Mouse (Mus musculus): ENCODE data around the gene Cog1. TPM values are rescaled to one million over a fixed set of nuclear protein-coding genes. Genes with fewer than 3 reads are reported as not detected.

The Cog1 gene
- polyA plus RNA-seq (2012; rRNA removed): 84.0 and 87.5 TPM in 2 replicates

GRCm38 (mm10) chr11:113648690-113649352 lies at the start of gene Cog1:
Gene Cog1 (plus strand): TSS chr11:113649169.
- H3K4me3 ChIP-seq (replicated peaks; ENCODE audit: insufficient read depth, low read depth, low read length): peak within 1 kb of the TSS; percentile 78
- no peaks in the 10 kb centered on the region for H3K27me3 ChIP-seq (ENCODE audit: control insufficient read depth, insufficient read depth, low read length)
- peaks cover 11% of the 10 kb centered on the region for H3K4me1 ChIP-seq (ENCODE audit: control insufficient read depth, insufficient read depth, low read length)
- no peak for TF ChIP-seq CTCF (IDR thresholded peaks at IDR 0.05; ENCODE audit: borderline replicate concordance, insufficient read depth, low read depth, low read length)
- no peak for TF ChIP-seq POLR2A (IDR thresholded peaks at IDR 0.05; ENCODE audit: borderline replicate concordance, insufficient read depth, low read length)
- WGBS: 36% methylated on average over 26 of the region's 26 CpGs
- H3K27ac ChIP-seq (ENCODE audit: insufficient read depth, low read length): peak within 1 kb of the TSS; percentile 74
- peak in 1 of 2 experiments; percentile 32 for DNase-seq

DNA sequence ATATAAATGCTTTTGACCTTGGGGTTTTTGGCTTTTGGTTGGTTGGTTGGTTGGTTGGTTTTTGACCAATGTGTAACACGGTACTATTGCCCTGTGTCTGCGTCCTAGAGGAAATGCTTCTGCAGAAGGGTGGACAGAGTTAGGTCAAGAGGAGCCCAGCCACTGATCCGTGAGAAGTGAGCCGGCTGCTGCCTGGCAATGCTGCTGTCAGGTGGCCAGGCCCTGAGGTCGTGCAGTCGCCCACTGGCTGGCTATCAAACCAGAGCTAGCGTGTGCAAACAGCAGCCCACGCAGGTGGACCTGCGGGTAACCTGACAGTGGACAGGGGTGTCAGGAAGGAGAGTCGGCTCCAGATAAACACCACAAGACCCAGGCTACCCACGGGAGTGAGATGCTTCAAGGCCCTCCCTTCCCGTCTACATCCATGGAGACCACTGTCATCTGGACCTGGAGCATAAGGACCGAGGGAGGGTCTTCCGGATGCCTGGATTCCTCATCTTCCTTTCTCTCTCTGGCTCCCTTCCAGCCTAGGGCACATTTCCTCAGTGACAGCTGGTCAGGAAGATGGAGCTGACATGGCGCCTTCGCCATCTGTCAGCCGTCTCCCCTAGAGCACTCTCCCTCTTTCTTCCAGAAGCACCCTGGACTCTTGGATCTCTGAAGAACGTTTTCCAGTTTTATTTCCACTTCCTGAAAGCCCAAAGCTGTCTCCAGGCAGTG lies 48.3 kb upstream of the Cog1 start:
- H3K27ac ChIP-seq (ENCODE audit: insufficient read depth, low read length): no peak overlapping the region
- WGBS: 36% methylated on average over 18 of the region's 18 CpGs
- no peak overlapping the region for H3K4me3 ChIP-seq (replicated peaks; ENCODE audit: insufficient read depth, low read depth, low read length)
- peaks cover 9% of the 10 kb centered on the region for H3K4me1 ChIP-seq (ENCODE audit: control insufficient read depth, insufficient read depth, low read length)
- DNase-seq: peak; percentile 37 to 45
- TF ChIP-seq CTCF (IDR thresholded peaks at IDR 0.05; ENCODE audit: borderline replicate concordance, insufficient read depth, low read depth, low read length) (no peak), POLR2A (IDR thresholded peaks at IDR 0.05; ENCODE audit: borderline replicate concordance, insufficient read depth, low read length) (no peak)
- H3K27me3 ChIP-seq (ENCODE audit: control insufficient read depth, insufficient read depth, low read length): no peaks in the 10 kb centered on the region

DNA sequence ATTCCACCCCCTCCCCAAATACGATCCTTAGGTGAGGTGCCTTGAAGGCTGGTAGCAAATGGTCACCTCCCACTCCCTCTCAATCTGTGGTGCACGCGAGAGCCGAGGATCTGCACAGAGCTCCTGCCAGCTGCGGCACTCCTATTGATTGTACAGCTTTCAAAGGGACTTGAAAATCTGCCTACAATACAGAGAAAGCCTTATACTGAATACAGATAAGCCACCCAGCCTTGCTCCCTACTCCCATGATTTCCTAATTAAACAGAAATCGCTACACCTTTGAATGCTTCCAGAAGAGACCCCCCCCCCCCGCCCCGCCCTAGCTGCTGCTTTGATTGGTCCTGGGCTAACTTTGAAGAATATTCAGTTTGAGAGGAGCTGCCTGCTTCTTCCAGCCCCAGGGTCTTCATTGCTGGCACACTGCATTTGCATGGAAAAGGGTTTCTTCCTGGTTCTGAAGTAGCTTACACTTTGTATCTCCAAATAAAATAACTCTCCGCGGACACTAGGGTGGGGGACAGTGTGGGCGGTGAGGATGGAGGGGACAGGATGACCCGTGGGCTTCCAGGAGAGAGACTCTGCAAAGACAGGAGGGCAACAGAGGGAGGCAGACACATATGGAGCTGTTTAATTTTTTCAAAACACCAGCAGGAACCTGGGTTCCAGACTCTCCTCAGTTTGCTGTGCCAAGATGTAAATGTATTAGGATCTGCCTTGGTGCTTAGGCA lies 47.2 kb upstream of the Cog1 start:
- H3K27me3 ChIP-seq (ENCODE audit: control insufficient read depth, insufficient read depth, low read length): no peaks in the 10 kb centered on the region
- peaks cover 9% of the 10 kb centered on the region for H3K4me1 ChIP-seq (ENCODE audit: control insufficient read depth, insufficient read depth, low read length)
- TF ChIP-seq CTCF (IDR thresholded peaks at IDR 0.05; ENCODE audit: borderline replicate concordance, insufficient read depth, low read depth, low read length): no peak
- TF ChIP-seq POLR2A (IDR thresholded peaks at IDR 0.05; ENCODE audit: borderline replicate concordance, insufficient read depth, low read length): no peak
- WGBS: 48% methylated on average over 12 of the region's 12 CpGs
- no peak for DNase-seq
- no peak overlapping the region for H3K27ac ChIP-seq (ENCODE audit: insufficient read depth, low read length)
- no peak overlapping the region for H3K4me3 ChIP-seq (replicated peaks; ENCODE audit: insufficient read depth, low read depth, low read length)

DNA sequence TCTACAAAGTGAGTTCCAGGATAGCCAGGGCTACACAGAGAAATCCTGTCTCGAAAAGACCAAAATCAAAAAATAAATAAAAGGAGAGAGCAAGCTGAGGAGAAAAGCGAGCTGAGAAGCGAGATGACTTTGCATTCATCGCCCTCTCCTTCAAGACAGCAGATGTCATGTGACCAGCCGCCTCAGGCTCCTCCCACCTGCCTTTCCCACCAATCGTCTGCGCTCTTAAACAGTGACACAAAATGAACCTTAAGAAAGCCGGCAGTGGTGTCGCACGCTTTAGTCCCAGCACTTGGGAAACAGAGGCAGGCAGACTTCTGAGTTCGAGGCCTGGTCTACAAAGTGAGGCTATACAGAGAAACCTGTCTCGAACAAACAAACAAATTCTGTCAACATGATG lies 41.4 kb upstream of the Cog1 start:
- TF ChIP-seq CTCF (IDR thresholded peaks at IDR 0.05; ENCODE audit: borderline replicate concordance, insufficient read depth, low read depth, low read length): no peak
- no peak for TF ChIP-seq POLR2A (IDR thresholded peaks at IDR 0.05; ENCODE audit: borderline replicate concordance, insufficient read depth, low read length)
- 98% methylated on average over 12 of the region's 12 CpGs for WGBS
- Histone ChIP-seq H3K4me3 (replicated peaks; ENCODE audit: insufficient read depth, low read depth, low read length) (no peak overlapping the region), H3K27ac (ENCODE audit: insufficient read depth, low read length) (no peak overlapping the region), H3K4me1 (ENCODE audit: control insufficient read depth, insufficient read depth, low read length) (no peaks in the 10 kb centered on the region), H3K27me3 (ENCODE audit: control insufficient read depth, insufficient read depth, low read length) (no peaks in the 10 kb centered on the region)
- no peak for DNase-seq

GRCm38 (mm10) chr11:113609581-113609980 lies 39.4 kb upstream of the Cog1 start:
- Histone ChIP-seq H3K4me1 (ENCODE audit: control insufficient read depth, insufficient read depth, low read length) (no peaks in the 10 kb centered on the region), H3K27ac (ENCODE audit: insufficient read depth, low read length) (no peak overlapping the region), H3K27me3 (ENCODE audit: control insufficient read depth, insufficient read depth, low read length) (no peaks in the 10 kb centered on the region), H3K4me3 (replicated peaks; ENCODE audit: insufficient read depth, low read depth, low read length) (no peak overlapping the region)
- TF ChIP-seq POLR2A (IDR thresholded peaks at IDR 0.05; ENCODE audit: borderline replicate concordance, insufficient read depth, low read length) (no peak), CTCF (IDR thresholded peaks at IDR 0.05; ENCODE audit: borderline replicate concordance, insufficient read depth, low read depth, low read length) (no peak)
- DNase-seq: no peak
- WGBS: 89% methylated on average over 5 of the region's 5 CpGs

- Histone ChIP-seq H3K27ac (ENCODE audit: insufficient read depth, low read length) (no peak overlapping the region), H3K27me3 (ENCODE audit: control insufficient read depth, insufficient read depth, low read length) (no peaks in the 10 kb centered on the region), H3K4me3 (replicated peaks; ENCODE audit: insufficient read depth, low read depth, low read length) (no peak overlapping the region), H3K4me1 (ENCODE audit: control insufficient read depth, insufficient read depth, low read length) (no peaks in the 10 kb centered on the region)
- WGBS: 36% methylated on average over 5 of the region's 5 CpGs
- TF ChIP-seq POLR2A (IDR thresholded peaks at IDR 0.05; ENCODE audit: borderline replicate concordance, insufficient read depth, low read length): no peak
- no peak for TF ChIP-seq CTCF (IDR thresholded peaks at IDR 0.05; ENCODE audit: borderline replicate concordance, insufficient read depth, low read depth, low read length)
- no peak for DNase-seq
Measured at GRCm38 (mm10) chr11:113610266-113610665, 38.7 kb upstream of the Cog1 start.

DNA sequence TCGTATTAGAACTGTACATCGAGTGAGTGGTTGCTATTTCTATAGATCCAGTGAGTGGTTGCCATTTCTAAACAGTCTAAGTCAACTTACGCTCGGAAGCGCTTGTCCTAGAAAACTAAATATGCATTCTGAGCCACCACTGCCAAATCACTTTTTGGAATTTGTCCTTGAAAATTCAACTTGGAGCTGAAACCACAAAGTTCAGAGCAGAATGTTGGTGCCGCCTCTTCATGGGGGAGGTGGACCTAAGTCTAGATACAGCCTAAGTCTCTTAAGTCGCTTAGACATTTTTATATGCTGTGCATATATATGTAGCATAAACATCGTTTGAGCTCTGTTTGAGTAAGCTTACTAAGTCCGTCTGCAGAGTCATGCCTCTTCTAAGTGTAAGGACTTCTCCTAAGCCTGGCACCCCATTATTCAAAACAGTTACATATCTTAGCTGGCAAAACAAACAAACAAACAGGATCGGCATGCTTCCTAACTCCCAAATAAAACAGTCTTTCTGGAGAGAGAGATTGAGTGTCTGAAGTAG lies 37.8 kb upstream of the Cog1 start:
- DNase-seq: no peak
- WGBS: 90% methylated on average over 10 of the region's 10 CpGs
- Histone ChIP-seq H3K27ac (ENCODE audit: insufficient read depth, low read length) (no peak overlapping the region), H3K4me3 (replicated peaks; ENCODE audit: insufficient read depth, low read depth, low read length) (no peak overlapping the region), H3K27me3 (ENCODE audit: control insufficient read depth, insufficient read depth, low read length) (no peaks in the 10 kb centered on the region), H3K4me1 (ENCODE audit: control insufficient read depth, insufficient read depth, low read length) (no peaks in the 10 kb centered on the region)
- TF ChIP-seq POLR2A (IDR thresholded peaks at IDR 0.05; ENCODE audit: borderline replicate concordance, insufficient read depth, low read length) (no peak), CTCF (IDR thresholded peaks at IDR 0.05; ENCODE audit: borderline replicate concordance, insufficient read depth, low read depth, low read length) (no peak)

Measured in cerebellum, adult 2 months (tissue).